Mouse (Mus musculus) liver, adult 2 months (tissue): ENCODE results near the gene Slc45a3.

ENCODE experiments used
- CTCF ChIP-seq: fragments of 200-500 bp; IDR thresholded peaks from 2 replicates; pipeline ENCODE4 v1.5.1; 2011; ENCODE audit warnings: low read depth, low read length, control low read depth
- POLR2A ChIP-seq: fragments of 200-500 bp; IDR thresholded peaks from 2 replicates; pipeline ENCODE4 v1.6.1; 2011; ENCODE audit warnings: low read length, control low read depth; ENCODE audit not compliant: insufficient read depth; ENCODE audit errors: extremely low read depth

- TF ChIP-seq POLR2A (0 out of 2 replicates have a peak, but pooled peaks have one; percentile 16), CTCF (peak; percentile 14; the same call in 1 of the 2 replicates)
Observed at GRCm38 (mm10) chr1:131972498-131973334, 9.9 kb downstream of the Slc45a3 start.
